Mouse (Mus musculus): Measurements from ENCODE around the gene Jade3.
"Not testable (repeated sequence)": the region's sequence is repeated elsewhere in the genome, so short reads cannot be mapped to it uniquely, and the experiment has no call there.

Gene Jade3

GRCm38 (mm10) chrX:20425140-20425838 is at the start of gene Jade3:
Jade3 (plus strand) TSS chrX:20425688.
- DNase-seq = peak; percentile 72

GRCm38 (mm10) chrX:20379347-20380014 is 46.0 kb upstream of the Jade3 start:
- no peak for DNase-seq

GRCm38 (mm10) chrX:20382260-20382659 is 43.2 kb upstream of the Jade3 start:
- no peak for DNase-seq

GRCm38 (mm10) chrX:20387006-20387405 is 38.5 kb upstream of the Jade3 start:
- no peak for DNase-seq

GRCm38 (mm10) chrX:20391964-20392363 is 33.5 kb upstream of the Jade3 start:
- not testable (repeated sequence) for DNase-seq

GRCm38 (mm10) chrX:20392942-20393341 is 32.5 kb upstream of the Jade3 start:
- DNase-seq = no peak

- no peak for DNase-seq
These were observed 21.4 kb upstream of the Jade3 start for GRCm38 (mm10) chrX:20404068-20404467.

GRCm38 (mm10) chrX:20406909-20407308 is 18.6 kb upstream of the Jade3 start:
- DNase-seq = no peak

GRCm38 (mm10) chrX:20407676-20408075 is 17.8 kb upstream of the Jade3 start:
- DNase-seq = no peak

- DNase-seq = no peak
These were observed 14.1 kb upstream of the Jade3 start for GRCm38 (mm10) chrX:20411382-20411781.

GRCm38 (mm10) chrX:20412221-20412620 is 13.3 kb upstream of the Jade3 start:
- no peak for DNase-seq

- peak; percentile 31 for DNase-seq
These were observed 10.4 kb upstream of the Jade3 start for GRCm38 (mm10) chrX:20414885-20415622.

- no peak for DNase-seq
These were observed 7.0 kb upstream of the Jade3 start for GRCm38 (mm10) chrX:20418461-20418860.

GRCm38 (mm10) chrX:20419536-20419935 is 6.0 kb upstream of the Jade3 start:
- DNase-seq = no peak

GRCm38 (mm10) chrX:20425839-20426449 is 456 bp downstream of the Jade3 start:
- DNase-seq = peak; percentile 7

GRCm38 (mm10) chrX:20483213-20483612 is 57.7 kb downstream of the Jade3 start:
- DNase-seq = no peak

- DNase-seq = no peak
These were observed 72.2 kb downstream of the Jade3 start for GRCm38 (mm10) chrX:20497682-20498081.

- DNase-seq = no peak
These were observed 94.9 kb downstream of the Jade3 start for GRCm38 (mm10) chrX:20520290-20520939.

- no peak for DNase-seq
These were observed 96.1 kb downstream of the Jade3 start for GRCm38 (mm10) chrX:20521578-20521977.

- DNase-seq = no peak
These were observed 107.1 kb downstream of the Jade3 start for GRCm38 (mm10) chrX:20532621-20533020.

GRCm38 (mm10) chrX:20543867-20544266 is 118.4 kb downstream of the Jade3 start:
- no peak for DNase-seq

GRCm38 (mm10) chrX:20547609-20548008 is 122.1 kb downstream of the Jade3 start:
- DNase-seq = no peak
